Mouse (Mus musculus) CD4-positive, CD25-positive, alpha-beta regulatory T cell, adult 9 weeks (primary cell): ENCODE data around the gene Slc46a1. TPM values are rescaled to one million over a fixed set of nuclear protein-coding genes. Genes with fewer than 3 reads are reported as not detected.

Experiments used
- polyA plus RNA-seq: library from polyadenylated mRNA; unstranded; fragments of 100-300 nt; shearing (Covaris generic); gene quantifications from one replicate; pipeline ENCODE4 v1.2.1, GENCODE M21; 2017

The Slc46a1 gene
- polyA plus RNA-seq, result 1.8 TPM

DNA sequence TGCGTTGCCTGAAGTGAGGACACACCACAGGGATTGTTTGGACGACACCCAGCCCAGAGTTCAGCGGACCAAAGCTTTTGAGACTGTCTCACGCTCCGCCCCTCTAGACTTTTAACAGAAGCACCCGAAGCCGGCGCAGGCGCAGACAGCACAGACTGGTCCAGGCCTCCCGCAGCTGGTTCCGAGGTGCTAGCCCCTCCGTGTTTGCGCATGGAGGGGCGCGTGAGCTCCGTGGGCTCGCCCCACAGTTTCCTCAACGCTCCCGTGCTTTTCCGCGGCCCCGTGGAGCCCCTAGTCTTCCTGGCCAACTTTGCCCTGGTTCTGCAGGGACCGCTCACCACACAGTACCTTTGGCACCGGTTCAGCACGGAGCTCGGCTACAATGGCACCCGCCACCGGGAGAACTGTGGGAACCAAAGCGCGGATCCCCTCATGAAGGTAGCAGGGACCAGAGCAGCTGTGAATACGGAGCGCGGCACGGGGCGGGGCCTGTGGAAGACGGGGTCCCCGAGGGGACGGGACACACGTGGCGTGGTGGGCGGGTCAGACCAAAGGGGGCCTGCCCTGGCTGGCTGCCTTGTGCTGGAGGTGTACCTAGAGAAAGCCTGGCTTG lies at the start of gene Slc46a1:
Slc46a1 (plus strand) TSS at position 130 of the 613 bp plus-strand sequence.

DNA sequence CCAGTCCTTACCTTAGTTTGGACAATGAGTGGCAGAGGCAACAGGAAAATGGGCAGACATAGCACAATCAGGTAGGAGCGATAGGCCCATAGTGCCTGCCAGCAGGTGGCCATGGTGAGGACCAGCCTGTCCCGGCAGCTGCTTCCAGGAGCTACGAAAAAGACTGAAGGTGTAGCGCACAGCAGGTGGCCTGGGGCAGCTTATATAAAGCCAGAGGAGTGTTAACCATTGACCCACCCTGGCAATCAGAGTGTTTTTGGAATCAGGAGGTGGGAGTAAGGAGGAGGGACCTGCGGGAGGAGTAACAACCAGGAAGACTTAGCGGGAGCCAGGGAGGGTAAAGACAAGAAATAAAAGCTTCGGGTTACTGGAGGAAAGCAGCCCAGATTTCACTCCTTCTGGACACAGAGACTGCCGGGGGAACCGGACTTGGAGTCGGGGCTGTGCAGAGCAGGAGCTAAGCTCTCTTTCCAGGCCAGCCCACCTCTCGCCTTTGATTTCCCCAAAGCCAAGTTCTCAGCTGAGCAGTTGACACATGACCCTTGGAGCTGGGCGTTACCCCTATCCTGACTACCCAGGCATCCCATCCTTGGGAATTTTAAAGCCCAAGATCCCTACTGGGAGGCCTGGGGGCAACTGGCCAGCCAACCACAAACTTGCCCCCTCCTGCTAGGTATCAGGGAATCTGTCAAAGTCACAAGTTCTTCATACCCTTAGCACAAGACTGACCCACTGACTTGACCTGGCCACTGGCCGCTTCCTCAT lies 43.3 kb upstream of the Slc46a1 start, which contains the start of gene Slc13a2:
Slc13a2 (minus strand) TSS at position 163 of the 765 bp plus-strand sequence.

GRCm38 (mm10) chr11:78497544-78498522 lies 32.3 kb downstream of the Slc46a1 start, which contains the start of gene Sarm1:
Gene Sarm1, minus strand, starts transcription at chr11:78497754.

DNA sequence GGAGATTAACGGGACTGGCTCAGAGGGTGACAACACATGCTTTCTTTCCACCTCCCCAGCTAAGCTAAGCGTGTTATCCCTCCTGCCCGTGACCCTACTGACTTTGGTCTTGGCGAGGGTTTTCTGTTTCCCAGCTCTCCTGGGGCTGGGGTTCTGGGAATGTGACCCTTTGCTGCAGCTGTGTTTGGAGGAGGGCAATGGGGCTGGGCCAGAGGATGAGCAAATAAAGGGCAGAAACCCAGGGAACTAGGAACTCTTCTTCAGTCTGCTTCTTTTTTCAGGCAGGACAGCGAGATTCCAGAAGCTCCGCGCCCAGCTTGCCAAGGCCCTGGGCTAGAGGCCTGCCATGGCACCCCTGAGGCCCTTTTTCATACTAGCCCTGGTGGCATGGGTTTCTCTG lies 33.5 kb downstream of the Slc46a1 start, which contains the start of gene Vtn:
Vtn (plus strand) TSS at position 88 of the 400 bp plus-strand sequence.

DNA sequence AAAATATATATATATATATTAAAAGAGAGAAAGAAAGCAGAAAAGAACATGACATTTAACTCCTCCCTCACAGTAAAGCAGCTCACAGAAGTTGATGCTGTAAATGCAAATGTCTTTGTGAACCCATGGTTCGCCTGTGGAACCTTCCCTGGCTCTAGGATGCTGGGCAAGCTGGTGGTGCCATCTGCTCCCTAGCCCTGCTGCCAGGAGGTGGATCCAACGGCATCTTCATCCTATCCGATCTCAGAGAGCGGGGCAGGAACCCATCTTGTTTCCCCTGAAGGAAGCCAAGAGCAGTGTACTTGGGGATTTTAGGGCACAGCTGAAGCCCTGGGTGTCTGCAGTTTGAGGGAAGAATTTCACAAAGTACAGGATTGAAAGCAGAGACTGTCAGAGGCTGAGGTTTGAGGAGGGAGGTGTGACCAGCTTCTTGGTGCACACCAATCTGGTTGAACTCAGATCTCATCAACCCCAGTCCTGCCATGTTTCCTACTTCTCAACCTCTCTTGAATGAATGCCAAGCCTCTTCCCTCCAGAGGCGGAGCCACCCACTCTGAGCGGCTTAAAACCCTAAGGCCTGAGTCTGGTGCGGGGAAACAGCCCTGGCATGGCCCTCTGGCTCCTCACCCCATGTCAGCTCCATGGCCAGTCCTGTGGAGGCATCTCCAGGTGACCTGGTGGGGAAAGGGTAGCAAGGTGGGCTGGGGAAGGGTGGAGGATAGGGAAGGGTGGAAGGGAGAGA lies 37.6 kb downstream of the Slc46a1 start, which contains the start of gene Sebox:
Sebox (plus strand) TSS at position 539 of the 742 bp plus-strand sequence.

GRCm38 (mm10) chr11:78512025-78512957 lies 46.8 kb downstream of the Slc46a1 start, which contains the start of the genes Tmem199 and Poldip2:
Gene Tmem199, minus strand, starts transcription at chr11:78512172.
Gene Poldip2, plus strand, starts transcription at chr11:78512193.

Other genes with a start within 250 kb of the Slc46a1 start
- gene Sdf2, start 220.0 kb upstream of the Slc46a1 start, polyA plus RNA-seq, result 106 TPM
- gene Supt6, start 219.7 kb upstream of the Slc46a1 start, polyA plus RNA-seq, result 52.2 TPM
- gene 2610507B11Rik, start 203.9 kb upstream of the Slc46a1 start, polyA plus RNA-seq, result 74.7 TPM
- gene BC030499, start 174.9 kb upstream of the Slc46a1 start, polyA plus RNA-seq, result 0.38 TPM
- gene Spag5, start 164.2 kb upstream of the Slc46a1 start, polyA plus RNA-seq, result 2.2 TPM
- gene Aldoc, start 142.7 kb upstream of the Slc46a1 start, polyA plus RNA-seq, result 14.5 TPM
- 136 TPM for gene Pigs, start 137.3 kb upstream of the Slc46a1 start, polyA plus RNA-seq
- gene Unc119, start 122.2 kb upstream of the Slc46a1 start, polyA plus RNA-seq, result 18.6 TPM
- not detected for gene Foxn1, start 79.1 kb upstream of the Slc46a1 start, polyA plus RNA-seq
- not detected for gene Slc13a2, start 43.5 kb upstream of the Slc46a1 start, polyA plus RNA-seq
- gene Sarm1, start 32.1 kb downstream of the Slc46a1 start, polyA plus RNA-seq, result 0.77 TPM
- not detected for gene Vtn, start 33.4 kb downstream of the Slc46a1 start, polyA plus RNA-seq
- not detected for gene Sebox, start 37.8 kb downstream of the Slc46a1 start, polyA plus RNA-seq
- gene Tmem199, start 46.5 kb downstream of the Slc46a1 start, polyA plus RNA-seq, result 55.4 TPM
- gene Poldip2, start 46.5 kb downstream of the Slc46a1 start, polyA plus RNA-seq, result 26.9 TPM
- 23.0 TPM for gene Tnfaip1, start 70.6 kb downstream of the Slc46a1 start, polyA plus RNA-seq
- 130 TPM for gene Ift20, start 70.7 kb downstream of the Slc46a1 start, polyA plus RNA-seq
- 17.2 TPM for gene Tmem97, start 85.1 kb downstream of the Slc46a1 start, polyA plus RNA-seq
- 11.1 TPM for gene Nlk, start 231.7 kb downstream of the Slc46a1 start, polyA plus RNA-seq